Mouse (Mus musculus): Measurements from ENCODE around the gene Gm13128.
"Not testable (repeated sequence)": the region's sequence is repeated elsewhere in the genome, so short reads cannot be mapped to it uniquely, and the experiment has no call there.

- TF ChIP-seq E2F4 (IDR thresholded peaks at IDR 0.05; ENCODE audit: borderline replicate concordance, low read depth, low read length); HCFC1 (IDR thresholded peaks at IDR 0.05; ENCODE audit: low read depth, low read length); CTCF (IDR thresholded peaks at IDR 0.05 in 2 of 3, conservative IDR thresholded peaks at IDR 0.05 in 1 of 3; ENCODE audit: control insufficient read depth in 1 of 3, insufficient read depth in 1 of 3, low read depth in 2 of 3, low read length in 3 of 3, poor library complexity in 1 of 3, severe bottlenecking in 1 of 3): not testable (repeated sequence)
These were observed 5.8 kb downstream of the Gm13128 start for GRCm38 (mm10) chr4:144335856-144336255.
